Mouse (Mus musculus) E14TG2a.4 (cell line): Measurements from ENCODE around the gene Adamtsl1.

Experiments
- CTCF ChIP-seq: conservative IDR thresholded peaks from 2 replicates; pipeline ENCODE4 v1.5.1; 2014; ENCODE audit warnings: low read length
- NANOG ChIP-seq: IDR thresholded peaks from 2 replicates; pipeline ENCODE4 v1.6.1; 2014; ENCODE audit warnings: borderline replicate concordance, low read length, mixed read lengths

GRCm38 (mm10) chr4:86286572-86286971 lies 772.6 kb downstream of the Adamtsl1 start:
- TF ChIP-seq CTCF, result no peak
- no peak for TF ChIP-seq NANOG
